Mouse (Mus musculus) heart, adult 8-10 months (tissue): ENCODE measurements around the gene Tgfb2. TPM values are rescaled to one million over a fixed set of nuclear protein-coding genes. Genes with fewer than 3 reads are reported as not detected.

Experiments
- DNase-seq: peaks from one replicate; pipeline ENCODE4 v3.0.0; 2022; ENCODE audit warnings: low spot score
- total RNA-seq, 4 experiments: library from RNA; stranded (reverse); gene quantifications; 2 replicates each; pipeline ENCODE4 v1.2.4; 2022

The Tgfb2 gene
- 1 to 10 TPM; 4.7 to 7.1 (median 5.6) TPM for total RNA-seq

DNA sequence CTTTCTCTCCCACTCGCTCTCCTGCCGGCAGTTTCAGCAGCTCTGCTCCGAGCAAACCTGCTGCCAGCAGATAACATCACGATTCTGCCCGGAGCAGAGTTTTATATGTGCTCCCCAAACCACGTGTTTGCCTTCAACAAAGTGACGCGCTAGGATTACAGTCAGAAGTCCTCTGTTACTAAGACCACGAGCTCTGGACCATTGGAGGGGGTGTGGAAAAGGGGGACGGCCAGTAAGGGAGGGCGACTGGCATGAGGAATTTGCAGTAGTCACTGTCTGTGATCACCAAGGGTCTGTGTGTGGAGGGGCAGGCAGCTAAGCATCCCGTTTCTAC lies at the start of gene Tgfb2:
Gene Tgfb2 (minus strand): TSS at position 75 of the 334 bp plus-strand sequence.
- DNase-seq: peak; percentile 21

DNA sequence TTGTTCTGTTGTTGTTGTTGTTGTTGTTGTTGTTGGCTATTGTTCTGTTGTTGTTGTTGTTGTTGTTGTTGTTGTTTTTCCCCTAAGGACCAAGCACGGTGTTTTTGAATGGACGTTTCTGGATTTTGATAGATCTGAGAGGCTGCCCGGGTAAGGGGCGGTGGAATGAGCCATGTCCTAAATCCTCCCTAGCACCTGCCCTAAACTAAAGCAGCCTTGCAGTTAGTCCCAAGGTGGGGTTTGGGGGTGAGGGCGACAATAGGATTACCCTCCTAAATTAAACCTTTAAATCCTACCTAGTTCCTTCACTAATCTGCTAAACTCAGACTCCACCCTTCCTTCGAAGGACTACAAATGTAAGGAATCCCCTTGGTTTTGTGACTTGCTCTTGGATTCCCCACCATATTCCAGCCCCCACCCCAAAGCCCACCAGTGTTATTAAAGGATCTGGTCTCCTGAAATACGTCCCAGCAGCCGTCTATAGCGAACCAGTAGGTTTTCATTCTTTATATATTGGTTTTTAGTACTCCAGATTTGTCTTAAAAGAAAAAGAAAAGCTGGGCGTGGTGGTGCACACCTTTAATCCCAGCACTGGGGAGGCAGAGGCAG lies 44.0 kb upstream of the Tgfb2 start:
- no peak for DNase-seq

DNA sequence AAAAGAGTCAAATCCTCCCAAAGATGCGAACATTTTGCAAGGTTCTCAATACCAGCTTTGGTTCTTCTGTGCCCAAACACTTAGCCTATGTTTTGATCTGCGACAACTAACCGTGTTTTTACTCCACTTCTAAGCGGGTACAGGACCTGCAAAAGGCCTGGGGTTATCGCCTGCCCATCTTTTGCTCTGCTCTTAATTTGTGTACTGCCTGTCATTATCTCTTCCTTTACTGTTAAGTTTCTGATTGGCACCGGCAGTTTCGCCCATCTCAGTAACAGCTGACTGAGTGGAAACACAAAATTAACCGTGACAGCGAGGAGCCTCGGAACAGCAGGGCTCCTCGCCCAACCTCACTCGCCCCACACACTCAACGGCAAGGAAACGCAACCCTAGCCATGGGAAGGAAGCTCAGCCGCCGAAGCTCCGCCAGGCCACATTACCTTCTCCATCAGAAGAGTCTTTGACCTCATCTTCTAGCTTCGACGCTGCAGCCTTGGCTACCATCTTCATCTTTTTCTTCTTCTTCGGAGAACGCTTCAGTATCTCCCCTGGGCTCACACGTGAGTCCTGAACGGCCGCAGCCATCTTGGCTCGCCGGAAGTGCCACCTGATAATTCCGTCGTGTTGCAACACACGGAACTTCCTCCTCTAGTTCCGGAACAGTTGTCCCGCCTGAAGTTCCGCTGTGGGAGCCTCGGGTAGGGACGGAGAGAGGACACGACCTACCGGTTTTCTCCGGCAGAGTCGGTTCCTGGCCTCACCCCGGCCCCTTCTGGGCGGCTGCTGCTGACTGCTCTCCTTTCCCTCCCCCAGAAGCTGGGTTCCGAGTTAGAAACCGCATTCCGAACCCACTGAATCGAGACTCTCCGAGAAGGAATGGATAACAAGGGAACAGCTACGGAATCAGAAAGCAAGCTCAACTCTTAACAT lies 43.2 kb upstream of the Tgfb2 start, which contains the start of gene Rrp15:
Gene Rrp15 (minus strand): TSS at position 635 of the 930 bp plus-strand sequence.
- peak; percentile 85 for DNase-seq

DNA sequence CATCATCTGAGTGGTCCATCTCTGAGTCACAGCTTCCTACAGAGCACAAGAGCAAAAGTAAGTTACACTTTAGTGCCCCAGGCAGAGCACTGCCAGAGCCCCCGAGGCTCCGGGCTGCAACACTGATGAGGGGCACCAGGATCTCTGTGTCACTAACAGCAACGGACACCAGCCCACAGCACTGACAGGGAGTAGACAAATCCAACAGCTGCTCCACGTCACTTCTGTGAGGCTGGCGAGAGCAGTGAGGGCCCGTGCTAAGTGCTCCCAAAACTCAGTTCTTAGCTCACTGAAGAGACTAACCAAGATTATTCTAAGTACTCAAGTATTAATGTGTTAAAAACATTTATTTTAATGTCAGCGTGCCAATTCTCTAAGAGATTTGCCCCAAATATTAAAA lies 34.0 kb upstream of the Tgfb2 start:
- DNase-seq: no peak

DNA sequence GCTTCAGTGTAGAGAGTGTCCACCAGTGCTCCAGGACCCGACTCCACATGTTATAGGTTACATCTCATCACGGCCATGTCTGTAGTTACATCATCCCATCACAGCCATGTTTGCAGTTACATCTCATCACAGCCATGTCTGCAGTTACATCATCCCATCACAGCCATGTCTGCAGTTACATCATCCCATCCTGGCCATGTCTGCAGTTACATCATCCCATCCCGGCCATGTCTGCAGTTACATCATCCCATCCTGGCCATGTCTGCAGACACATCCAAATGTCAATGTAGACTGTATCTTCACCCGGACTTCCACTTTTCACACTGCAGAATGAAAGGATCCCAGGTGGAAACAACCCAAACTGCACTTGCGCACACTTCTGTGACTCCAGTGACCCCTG lies 29.7 kb upstream of the Tgfb2 start:
- no peak for DNase-seq

DNA sequence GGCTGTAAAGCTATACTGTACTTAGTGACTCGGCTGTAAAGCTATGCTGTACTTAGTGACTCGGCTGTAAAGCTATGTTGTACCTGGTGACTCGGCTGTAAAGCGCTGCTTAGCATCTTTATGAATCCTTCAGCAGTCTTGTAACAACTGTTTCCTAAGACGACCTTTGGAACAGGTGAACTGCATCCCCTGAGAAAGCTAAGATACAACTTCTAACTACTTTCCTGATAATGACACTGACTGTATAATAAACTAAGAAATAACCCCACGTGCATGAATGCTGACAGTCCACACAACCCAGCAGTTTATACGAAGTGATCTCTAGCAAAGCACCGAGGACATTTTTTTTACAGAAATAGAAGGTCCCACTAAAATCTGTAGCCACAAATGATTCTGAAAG lies 27.3 kb upstream of the Tgfb2 start:
- no peak for DNase-seq

DNA sequence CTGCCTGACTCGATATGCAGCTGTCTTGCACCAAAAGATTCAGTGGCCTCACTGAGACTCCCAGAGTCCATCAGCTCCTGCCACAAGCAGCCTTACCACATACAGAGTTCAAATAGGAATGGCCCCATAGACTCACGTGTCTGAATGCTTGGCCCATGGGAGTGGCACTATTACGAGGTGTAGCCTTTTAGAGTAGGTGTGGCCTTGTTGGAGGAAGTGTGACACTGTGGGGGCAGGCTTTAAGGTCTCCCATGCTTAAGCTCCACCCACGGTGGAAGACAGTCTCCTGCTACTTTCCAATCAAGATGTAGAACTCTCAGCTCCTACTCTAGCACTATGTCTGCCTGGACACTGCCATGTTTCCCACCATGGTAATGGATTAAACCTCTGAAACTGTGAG lies 23.0 kb upstream of the Tgfb2 start:
- no peak for DNase-seq

DNA sequence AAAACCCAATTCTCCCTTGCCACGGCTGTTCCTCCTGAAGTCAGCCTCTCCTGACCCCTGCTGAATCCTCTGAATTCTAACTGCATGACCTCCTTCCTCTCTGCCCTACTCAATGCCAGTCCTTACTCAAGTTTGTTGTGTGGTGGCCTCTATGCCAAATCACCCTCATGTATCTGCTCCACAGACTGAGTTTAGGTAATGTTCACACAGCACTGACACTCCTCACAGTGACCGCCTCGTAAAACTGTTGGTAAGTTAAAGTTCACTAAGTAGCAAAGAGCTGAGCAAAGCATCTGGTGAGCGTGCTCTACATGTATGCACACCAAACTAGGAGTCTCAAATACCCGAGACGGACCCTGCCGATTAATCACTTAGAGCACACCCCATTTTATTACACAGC lies 20.3 kb upstream of the Tgfb2 start:
- no peak for DNase-seq

DNA sequence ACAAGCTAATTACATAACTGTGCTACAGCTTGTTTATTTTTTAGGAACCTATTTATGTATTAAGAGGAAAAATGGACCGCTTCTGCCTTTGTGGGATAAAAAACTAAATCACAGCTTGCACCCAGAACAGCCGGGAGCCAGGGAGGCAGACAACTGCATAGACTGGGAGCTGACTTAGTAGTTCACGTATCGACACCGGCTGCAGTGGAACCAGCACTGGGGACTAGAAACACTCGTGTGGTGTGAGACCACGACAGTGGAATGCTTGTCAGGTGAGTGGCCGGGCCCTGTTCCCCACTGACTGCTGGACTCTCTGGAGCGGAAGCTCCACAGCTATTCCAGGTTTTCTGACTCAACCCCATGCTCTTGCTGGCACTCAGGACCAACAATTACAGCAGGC lies 16.5 kb upstream of the Tgfb2 start:
- no peak for DNase-seq

DNA sequence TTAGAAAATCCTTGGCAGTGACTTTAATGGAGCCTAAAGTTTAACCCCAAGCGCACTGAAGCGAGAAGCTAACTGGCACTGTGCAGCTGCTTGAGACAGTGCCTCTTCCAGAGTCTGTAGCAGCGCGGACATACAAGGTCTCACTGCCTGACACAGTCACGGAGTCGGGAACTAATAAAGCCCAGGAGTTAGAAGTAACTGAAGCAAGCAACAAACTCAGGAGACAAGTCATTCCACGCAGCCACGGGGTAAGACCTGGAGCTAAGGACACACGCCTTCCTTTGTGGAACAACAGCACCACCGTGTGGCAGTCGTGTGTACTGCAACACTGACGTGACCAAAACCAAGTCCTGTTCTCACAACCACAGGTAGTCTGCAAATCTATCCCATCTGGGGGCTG lies 16.1 kb upstream of the Tgfb2 start:
- peak; percentile 77 for DNase-seq

DNA sequence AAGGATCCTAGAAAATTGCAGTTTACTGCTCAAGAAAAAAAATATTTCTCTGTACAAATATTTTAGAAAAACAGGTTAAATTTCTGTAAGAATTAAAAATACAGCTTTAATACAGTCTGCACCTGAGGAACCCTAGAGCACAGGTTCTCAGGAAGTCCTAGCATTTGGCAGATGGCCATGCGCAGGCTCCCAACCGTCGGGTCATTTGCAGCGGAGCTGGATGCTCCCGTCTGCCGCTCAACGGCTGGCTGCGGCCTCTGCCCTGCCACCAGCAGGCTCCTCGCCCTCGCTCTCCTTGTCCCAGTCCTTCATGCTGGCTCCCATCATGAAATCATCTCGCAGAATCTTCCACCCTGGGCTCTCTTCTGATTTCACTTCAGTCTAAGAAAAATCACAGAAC lies 15.4 kb upstream of the Tgfb2 start:
- no peak for DNase-seq

DNA sequence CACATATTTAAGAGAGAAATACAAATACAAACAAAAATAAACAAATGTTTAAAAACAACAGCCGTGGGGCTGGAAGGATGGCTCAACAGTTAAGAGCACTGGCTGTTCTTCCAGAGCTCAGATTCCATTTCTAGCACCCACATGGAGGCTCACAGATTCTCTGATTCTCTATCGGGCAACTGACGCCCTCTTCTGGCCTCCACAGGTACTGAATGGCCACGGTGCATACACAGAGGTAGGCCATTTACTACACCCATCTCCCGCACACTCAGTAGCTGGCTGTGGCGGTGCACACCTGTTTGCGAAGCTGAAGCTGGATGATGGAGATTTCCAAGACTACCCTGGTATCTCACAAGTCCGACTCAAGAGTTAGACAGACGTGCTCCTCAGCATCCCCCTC lies 13.9 kb upstream of the Tgfb2 start:
- DNase-seq: no peak

DNA sequence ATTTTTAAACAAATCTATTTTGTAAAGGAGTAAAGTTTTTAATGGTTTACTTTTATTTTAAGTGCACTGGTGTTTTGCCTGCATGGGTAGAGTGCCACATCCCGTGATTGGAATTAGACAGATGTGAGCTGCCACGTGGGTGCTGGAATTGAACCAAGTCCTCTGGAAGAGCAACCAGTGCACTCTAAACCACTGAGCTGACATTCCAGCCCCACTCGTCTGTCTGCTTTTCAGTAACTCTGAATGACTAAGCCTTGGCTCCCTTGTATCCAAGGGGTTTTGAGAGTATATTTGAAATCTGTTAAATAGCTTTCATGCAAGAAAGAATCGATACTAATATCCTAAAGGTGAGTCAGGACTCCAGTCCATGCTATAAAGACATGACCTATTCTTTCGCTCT lies 13.1 kb upstream of the Tgfb2 start:
- no peak for DNase-seq

DNA sequence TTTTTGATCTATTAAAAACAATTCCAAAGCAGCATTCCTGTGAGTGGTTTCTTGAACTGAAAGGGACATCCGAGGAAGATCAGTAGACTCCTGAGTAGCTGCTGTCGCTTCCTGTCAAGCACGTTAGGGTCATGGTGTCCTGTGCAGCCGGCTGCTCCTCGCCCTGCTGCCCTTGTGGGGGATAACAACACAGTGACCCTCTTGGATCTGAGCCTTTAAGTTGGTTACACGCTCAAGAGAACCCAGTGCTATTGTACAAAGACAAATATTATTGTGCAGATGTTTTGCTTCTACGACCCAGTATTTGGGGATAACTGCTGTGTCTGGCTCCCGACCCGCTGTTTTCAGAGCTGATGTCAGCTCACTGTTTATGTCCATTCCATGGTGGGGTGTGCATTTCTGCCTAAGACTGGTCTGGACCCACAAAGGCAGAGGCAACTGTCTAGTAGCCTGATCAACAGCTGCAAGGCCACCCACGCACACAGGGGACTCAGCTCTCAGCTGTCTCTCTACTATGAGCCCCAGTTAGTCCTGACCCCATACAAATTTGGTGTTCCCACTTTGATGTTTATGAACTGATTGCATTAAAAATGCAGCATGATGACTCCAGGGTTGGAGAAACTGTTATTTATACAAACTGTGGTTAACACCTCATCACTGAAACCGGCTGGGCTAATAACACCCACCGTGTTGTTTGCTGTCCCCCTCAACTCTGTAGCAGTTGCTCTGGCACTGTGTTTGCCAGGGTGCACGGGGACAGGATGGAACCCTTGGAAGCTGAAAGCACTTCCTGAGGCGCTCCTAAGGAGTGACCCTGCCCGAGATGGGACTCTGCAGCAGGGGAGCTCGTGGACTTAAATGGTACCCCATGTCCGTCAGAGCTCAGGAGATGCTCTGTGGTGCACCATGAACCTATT lies 9.4 kb upstream of the Tgfb2 start:
- no peak for DNase-seq

DNA sequence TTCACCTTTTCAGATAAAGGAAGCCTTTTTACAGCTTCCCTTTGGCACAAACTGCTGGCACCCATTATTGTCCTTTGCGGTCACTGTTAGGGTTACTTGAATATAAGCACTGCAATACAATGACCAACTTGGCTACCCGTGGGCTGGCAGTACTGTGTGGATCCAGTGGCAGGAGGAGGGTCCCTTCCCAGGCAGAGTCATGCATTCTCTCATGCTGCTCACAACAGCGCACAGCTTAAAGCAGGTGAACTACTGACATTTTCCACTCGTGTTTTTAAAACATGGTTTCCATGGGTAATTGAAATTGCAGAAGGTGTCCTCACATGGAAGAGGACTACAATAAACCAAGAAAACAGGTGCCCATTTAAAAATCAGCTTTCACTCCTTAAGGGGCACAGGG lies 8.4 kb upstream of the Tgfb2 start:
- DNase-seq: no peak

DNA sequence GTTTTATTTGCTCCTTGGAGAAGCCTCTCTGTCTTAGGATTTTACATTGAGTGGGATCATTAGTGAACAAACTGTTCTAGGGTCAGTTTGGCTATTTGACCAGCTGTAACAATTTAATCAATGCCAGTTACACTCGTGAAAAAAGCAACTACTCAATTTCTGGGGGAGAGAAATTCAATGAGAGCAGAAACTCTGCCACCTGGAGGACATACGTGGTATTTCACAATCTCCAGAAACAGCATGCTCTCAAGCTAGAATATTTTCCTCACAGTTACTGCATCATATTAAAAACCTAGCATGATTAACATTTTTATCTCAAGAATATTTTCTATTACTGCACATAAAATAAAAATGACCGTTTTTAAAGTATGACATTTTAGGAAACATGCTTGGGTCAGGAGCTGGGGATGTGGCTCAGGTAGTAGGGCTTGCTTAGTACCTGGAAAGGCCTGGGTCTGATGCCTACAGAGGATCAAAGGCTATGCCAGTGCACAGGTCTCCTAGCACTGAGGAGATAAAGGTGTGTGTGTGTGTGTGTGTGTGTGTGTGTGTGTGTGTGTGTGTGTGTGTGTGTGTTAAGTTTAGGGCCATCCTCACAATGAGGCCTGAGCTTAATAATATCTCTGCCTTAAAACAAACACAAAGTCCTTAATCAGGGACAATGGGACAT lies 7.1 kb upstream of the Tgfb2 start:
- peak; percentile 32 for DNase-seq

DNA sequence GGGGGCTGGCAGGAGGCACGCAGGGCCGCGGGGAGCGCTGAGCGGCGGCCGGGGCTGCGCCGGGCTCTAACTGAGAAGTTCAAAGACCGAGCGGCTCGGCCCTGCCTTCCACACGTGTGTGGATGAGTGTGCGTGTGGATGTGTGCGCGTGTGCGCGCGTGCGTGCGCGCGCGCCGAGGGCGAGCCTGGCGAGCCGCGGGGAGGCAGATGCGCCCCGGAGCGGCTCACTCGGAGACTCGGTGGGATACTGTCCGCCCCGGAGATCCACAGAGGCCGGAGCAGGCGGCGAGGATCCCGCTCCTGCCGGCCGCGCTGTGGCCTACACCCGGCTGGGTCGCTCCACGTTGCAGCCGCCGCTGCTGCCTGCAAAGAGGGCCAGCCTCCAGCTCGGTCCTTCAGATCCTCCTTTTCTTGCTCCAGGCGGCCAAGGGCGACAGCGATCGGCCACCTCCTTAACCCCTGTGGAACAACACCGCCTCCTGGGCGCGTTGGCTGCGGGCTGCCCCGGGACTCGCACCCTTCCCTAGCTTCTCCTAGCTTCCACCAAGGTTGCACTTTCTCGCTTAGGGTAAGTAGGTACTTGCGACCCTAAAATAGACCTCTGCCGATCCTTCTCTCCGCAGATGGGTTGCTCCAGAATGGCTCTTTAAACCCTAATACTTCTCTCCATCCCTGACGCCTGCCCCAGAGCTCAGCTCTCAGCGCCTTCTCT lies 430 bp downstream of the Tgfb2 start:
- peak; percentile 46 for DNase-seq

DNA sequence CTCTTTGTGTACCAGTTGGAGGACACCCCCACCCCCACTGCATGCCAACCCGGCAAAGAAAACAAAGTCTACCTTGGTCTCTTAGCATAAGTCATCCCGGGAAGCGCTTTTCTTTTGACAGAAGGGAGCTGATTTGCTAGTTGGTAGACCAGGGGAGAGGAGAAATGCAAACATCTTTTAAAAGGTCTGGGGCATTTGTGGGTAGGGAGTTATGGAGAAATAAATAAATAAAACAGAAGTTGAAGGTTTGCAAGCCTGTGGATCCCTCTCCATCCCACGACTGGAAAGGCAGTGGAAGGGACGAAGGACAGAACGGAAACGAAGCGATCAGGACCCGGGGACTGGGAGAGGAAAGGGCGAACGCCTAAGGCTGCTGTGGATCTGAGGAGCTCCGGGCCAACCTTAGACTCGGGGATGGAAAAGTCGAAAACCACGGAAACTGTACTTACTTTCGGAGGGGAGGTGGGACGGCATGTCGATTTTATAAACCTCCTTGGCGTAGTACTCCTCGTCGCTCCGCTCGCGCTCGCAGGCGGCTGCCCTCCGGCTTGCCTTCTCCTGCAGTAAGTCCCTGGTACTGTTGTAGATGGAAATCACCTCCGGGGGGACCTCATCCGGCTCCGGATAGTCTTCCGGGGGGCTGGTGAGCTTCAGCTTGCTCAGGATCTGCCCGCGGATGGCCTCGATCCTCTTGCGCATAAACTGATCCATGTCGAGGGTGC lies 1.6 kb downstream of the Tgfb2 start:
- peak; percentile 24 for DNase-seq

DNA sequence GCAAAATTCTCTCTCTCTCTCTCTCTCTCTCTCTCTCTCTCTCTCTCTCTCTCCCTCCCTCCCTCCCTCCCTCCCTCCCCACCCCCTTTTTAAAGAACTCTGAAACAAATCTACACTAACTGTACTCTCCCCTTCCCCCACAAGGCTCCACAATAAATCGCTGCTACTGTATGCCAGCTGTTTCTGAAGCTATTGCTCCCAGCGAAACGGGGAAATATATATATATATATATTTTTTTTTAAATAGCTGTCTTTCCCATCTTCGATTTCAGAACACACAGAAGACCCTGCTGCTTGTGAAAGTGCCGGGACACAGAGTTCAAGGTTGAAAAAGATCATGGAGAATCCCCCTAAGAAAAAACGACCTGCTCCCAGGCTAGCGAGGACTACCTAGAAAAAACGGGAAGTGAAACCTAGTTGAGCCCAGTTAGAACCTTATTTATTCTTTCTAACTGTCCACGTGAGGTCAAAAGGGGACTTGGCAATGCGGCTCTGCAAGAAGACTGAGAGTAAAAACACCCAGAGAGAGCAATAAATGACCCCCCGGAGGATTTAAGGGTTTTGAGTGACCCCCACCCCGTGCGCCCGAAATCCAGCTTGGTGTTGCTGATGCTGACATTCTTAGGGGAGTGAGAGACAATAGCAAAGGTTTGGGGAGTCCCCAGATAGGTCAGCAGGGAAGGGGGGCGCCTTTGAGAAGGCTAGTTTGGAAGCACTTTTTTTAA lies 2.4 kb downstream of the Tgfb2 start:
- peak; percentile 44 for DNase-seq
